Mouse (Mus musculus) stomach, postnatal 0 days (tissue): ENCODE results near the gene Mbnl3.

Experiments
- CTCF ChIP-seq: IDR thresholded peaks from 2 replicates; pipeline ENCODE4 v1.5.1; 2016; ENCODE audit warnings: antibody characterized with exemption, low read depth, mild to moderate bottlenecking, moderate library complexity
- EP300 ChIP-seq: optimal IDR thresholded peaks from 2 replicates; pipeline ENCODE3; 2016; ENCODE audit warnings: antibody characterized with exemption

- peak; percentile 30; the same call in 1 of the 2 replicates for TF ChIP-seq CTCF
- TF ChIP-seq EP300: no peak
Measured at GRCm38 (mm10) chrX:51169476-51170045, 36.8 kb downstream of the Mbnl3 start.
